Mouse (Mus musculus) cerebellum, adult 2 months (tissue): ENCODE data around the gene Rhov. TPM values are rescaled to one million over a fixed set of nuclear protein-coding genes. Genes with fewer than 3 reads are reported as not detected.

ENCODE experiments used
- DNase-seq, 2 experiments: peaks; one replicate each; pipeline ENCODE4 v3.0.0; 2021
- H3K27ac ChIP-seq: fragments of 200-500 bp; 2 replicates; pipeline ENCODE4 v1.5.1; 2012; ENCODE audit warnings: low read length, control low read depth, inconsistent platforms; ENCODE audit not compliant: insufficient read depth
- H3K27me3 ChIP-seq: fragments of 200-500 bp; 2 replicates; pipeline ENCODE4 v1.6.1; 2012; ENCODE audit warnings: inconsistent platforms, mild to moderate bottlenecking, low read length, moderate library complexity; ENCODE audit not compliant: control insufficient read depth, insufficient read depth
- H3K4me1 ChIP-seq: fragments of 200-500 bp; 2 replicates; pipeline ENCODE4 v1.6.1; 2011; ENCODE audit warnings: low read length; ENCODE audit not compliant: control insufficient read depth, insufficient read depth
- H3K4me3 ChIP-seq: fragments of 200-500 bp; replicated peaks from 2 replicates; pipeline ENCODE3; 2011; ENCODE audit warnings: mild to moderate bottlenecking, low read depth, low read length, control low read depth; ENCODE audit not compliant: insufficient read depth
- CTCF ChIP-seq: fragments of 200-500 bp; IDR thresholded peaks from 2 replicates; pipeline ENCODE4 v1.5.1; 2011; ENCODE audit warnings: low read depth, mild to moderate bottlenecking, control low read depth, low read length, moderate library complexity, borderline replicate concordance; ENCODE audit not compliant: insufficient read depth
- POLR2A ChIP-seq: fragments of 200-500 bp; IDR thresholded peaks from 2 replicates; pipeline ENCODE4 v1.6.1; 2011; ENCODE audit warnings: low read length, control low read depth, borderline replicate concordance; ENCODE audit not compliant: insufficient read depth
- WGBS: fragments of 180-500 bp; shearing (Covaris S2); methylation state at CpG from one replicate; pipeline ENCODE4 v1.1.7; 2018; 5-methylcytosine and 5-hydroxymethylcytosine counted together
- polyA plus RNA-seq: library from polyadenylated mRNA; depleted of rRNA; stranded (reverse); fragments of >200 nt; gene quantifications from 2 replicates; pipeline ENCODE4 v1.2.3, GENCODE M21; 2012

Gene Rhov
- polyA plus RNA-seq, 1 experiment: 10.4 TPM

DNA sequence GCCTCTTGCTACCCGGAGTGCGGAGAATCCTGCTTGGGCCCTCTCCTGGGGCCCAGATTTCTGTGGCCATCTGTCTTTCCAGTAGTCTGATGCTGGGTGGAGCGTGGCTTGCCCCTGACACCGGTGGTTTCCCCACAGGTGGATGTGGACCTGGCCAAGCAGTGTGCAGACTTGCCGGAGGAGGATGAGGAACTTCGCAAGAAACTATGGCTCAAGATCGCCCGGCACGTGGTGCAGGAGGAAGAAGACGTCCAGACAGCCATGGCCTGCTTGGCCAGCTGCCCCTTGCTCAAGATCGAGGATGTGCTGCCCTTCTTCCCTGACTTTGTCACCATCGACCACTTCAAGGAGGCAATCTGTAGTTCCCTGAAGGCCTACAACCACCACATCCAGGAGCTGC is 25.7 kb upstream of the Rhov start:
- 68% methylated on average over 12 of the region's 12 CpGs for WGBS
- no peaks in the 10 kb centered on the region for H3K27me3 ChIP-seq
- no peak overlapping the region for H3K27ac ChIP-seq
- DNase-seq: no peak
- TF ChIP-seq POLR2A: no peak
- TF ChIP-seq CTCF: no peak
- H3K4me3 ChIP-seq: no peak overlapping the region
- peaks cover 46% of the 10 kb centered on the region for H3K4me1 ChIP-seq

GRCm38 (mm10) chr2:119294411-119294810 is 23.3 kb upstream of the Rhov start:
- Histone ChIP-seq H3K27me3 (no peaks in the 10 kb centered on the region), H3K4me3 (peak overlapping the region; percentile 21), H3K27ac (peak overlapping the region; percentile 69), H3K4me1 (peaks cover 38% of the 10 kb centered on the region)
- peak in 1 of 2 experiments; percentile 58 for DNase-seq
- 31% methylated on average over 18 of the region's 18 CpGs for WGBS
- TF ChIP-seq POLR2A (no peak), CTCF (no peak)

DNA sequence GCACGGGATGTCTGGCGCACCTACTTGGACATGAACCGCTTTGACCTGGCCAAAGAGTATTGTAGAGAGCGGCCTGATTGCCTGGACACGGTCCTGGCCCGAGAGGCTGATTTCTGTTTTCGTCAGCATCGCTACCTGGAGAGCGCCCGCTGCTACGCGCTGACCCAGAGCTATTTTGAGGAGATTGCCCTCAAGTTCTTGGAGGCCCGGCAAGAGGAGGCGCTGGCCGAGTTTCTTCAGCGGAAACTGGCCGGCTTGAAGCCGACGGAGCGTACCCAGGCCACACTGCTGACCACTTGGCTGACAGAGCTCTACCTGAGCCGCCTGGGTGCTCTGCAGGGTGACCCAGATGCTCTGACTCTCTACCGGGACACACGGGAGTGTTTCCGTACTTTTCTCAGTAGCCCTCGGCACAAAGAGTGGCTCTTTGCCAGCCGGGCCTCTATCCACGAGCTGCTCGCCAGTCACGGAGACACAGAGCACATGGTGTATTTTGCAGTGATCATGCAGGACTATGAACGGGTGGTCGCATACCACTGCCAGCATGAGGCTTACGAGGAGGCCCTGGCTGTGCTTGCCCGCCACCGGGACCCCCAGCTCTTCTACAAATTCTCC is 22.8 kb upstream of the Rhov start:
- TF ChIP-seq CTCF: no peak
- TF ChIP-seq POLR2A: no peak
- peak overlapping the region; percentile 21 for H3K4me3 ChIP-seq
- peak; percentile 80 to 85 for DNase-seq
- H3K27me3 ChIP-seq: no peaks in the 10 kb centered on the region
- H3K27ac ChIP-seq: peak overlapping the region; percentile 69
- peaks cover 35% of the 10 kb centered on the region for H3K4me1 ChIP-seq
- WGBS: 12% methylated on average over 34 of the region's 34 CpGs

- DNase-seq: no peak
- Histone ChIP-seq H3K4me1 (peaks cover 32% of the 10 kb centered on the region), H3K4me3 (peak overlapping the region; percentile 2), H3K27me3 (no peaks in the 10 kb centered on the region), H3K27ac (peak overlapping the region; percentile 69)
- WGBS: 43% methylated on average over 17 of the region's 17 CpGs
- no peak for TF ChIP-seq POLR2A
- no peak for TF ChIP-seq CTCF
Measured at GRCm38 (mm10) chr2:119293311-119293710, 22.2 kb upstream of the Rhov start.

GRCm38 (mm10) chr2:119292852-119293251 is 21.8 kb upstream of the Rhov start:
- peak overlapping the region; percentile 69 for H3K27ac ChIP-seq
- H3K27me3 ChIP-seq: no peaks in the 10 kb centered on the region
- H3K4me1 ChIP-seq: peaks cover 33% of the 10 kb centered on the region
- DNase-seq: peak; percentile 81 to 85
- H3K4me3 ChIP-seq: no peak overlapping the region
- TF ChIP-seq POLR2A: no peak
- TF ChIP-seq CTCF: no peak
- 26% methylated on average over 17 of the region's 17 CpGs for WGBS

GRCm38 (mm10) chr2:119292281-119292680 is 21.2 kb upstream of the Rhov start:
- peak in 1 of 2 experiments; percentile 25 for DNase-seq
- no peak overlapping the region for H3K27ac ChIP-seq
- H3K4me1 ChIP-seq: peaks cover 38% of the 10 kb centered on the region
- H3K4me3 ChIP-seq: no peak overlapping the region
- no peak for TF ChIP-seq CTCF
- TF ChIP-seq POLR2A: no peak
- H3K27me3 ChIP-seq: no peaks in the 10 kb centered on the region
- WGBS: 74% methylated on average over 5 of the region's 5 CpGs

- peak overlapping the region; percentile 12; the same call in 1 of the 2 replicates for H3K27ac ChIP-seq
- no peak for DNase-seq
Measured at GRCm38 (mm10) chr2:119289014-119289416, 17.9 kb upstream of the Rhov start.

GRCm38 (mm10) chr2:119288270-119288882 is 17.3 kb upstream of the Rhov start, which contains the start of gene Vps18:
Gene Vps18, plus strand, starts transcription at chr2:119288740.
- Histone ChIP-seq H3K4me3 (peak within 1 kb of the TSS; percentile 67), H3K27ac (peak within 1 kb of the TSS; percentile 55), H3K27me3 (no peaks in the 10 kb centered on the region), H3K4me1 (peaks cover 17% of the 10 kb centered on the region)
- DNase-seq: peak; percentile 98 to 99
- TF ChIP-seq POLR2A: peak; percentile 61; the same call in 1 of the 2 replicates
- peak; percentile 97 for TF ChIP-seq CTCF
- WGBS: under 1% methylated on average over 31 of the region's 31 CpGs

More at GRCm38 (mm10) chr2:119289014-119289416, 17.9 kb upstream of the Rhov start:
- Histone ChIP-seq H3K4me3 (peak overlapping the region; percentile 67), H3K4me1 (peaks cover 23% of the 10 kb centered on the region), H3K27me3 (no peaks in the 10 kb centered on the region)
- TF ChIP-seq CTCF (no peak), POLR2A (no peak)
- WGBS: under 1% methylated on average over 11 of the region's 11 CpGs
